Mouse (Mus musculus) inflammation-experienced regulatory T-cells, adult 16 weeks (primary cell): Measurements from ENCODE around the gene Klf5. TPM values are rescaled to one million over a fixed set of nuclear protein-coding genes. Genes with fewer than 3 reads are reported as not detected.

Source experiments
- polyA plus RNA-seq: library from polyadenylated mRNA; unstranded; fragments of 100-300 nt; shearing (Covaris generic); gene quantifications from one replicate; pipeline ENCODE4 v1.2.1, GENCODE M21; 2017

Gene Klf5
- polyA plus RNA-seq: not detected

DNA sequence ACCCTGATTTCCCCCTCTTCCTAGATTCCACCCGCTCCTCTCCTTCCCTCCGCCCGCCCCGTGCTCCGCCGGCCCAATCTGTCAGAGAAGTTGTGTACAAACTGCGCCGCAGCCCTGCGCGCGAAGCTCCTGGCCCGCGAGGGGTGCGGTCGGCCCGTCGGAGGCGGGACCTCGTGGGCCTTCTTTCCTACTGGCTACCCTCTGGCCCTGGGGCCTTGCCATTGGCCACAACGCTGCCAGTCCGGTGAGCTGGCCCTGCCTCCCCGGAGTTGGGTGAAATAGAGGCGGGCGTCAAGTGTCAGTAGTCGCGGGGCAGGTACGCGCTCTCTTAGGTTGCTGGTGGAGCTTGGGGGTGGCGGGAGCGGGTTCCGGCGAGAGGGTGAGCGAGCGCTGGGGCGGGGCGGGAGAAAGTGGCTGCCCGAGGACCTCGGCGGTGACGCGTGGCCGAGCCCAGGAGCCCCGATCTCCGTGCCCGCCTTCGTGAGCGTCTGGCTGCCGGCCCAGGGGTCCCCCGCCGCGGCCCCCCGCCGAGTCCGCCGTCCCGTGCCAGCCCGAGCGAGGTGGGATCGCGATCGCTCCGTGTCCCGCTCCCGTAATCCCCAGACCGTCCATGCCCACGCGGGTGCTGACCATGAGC, at the start of gene Klf5:
Gene Klf5 (plus strand): TSS at position 307 of the 637 bp plus-strand sequence.

Other genes starting within 250 kb of the Klf5 start
- gene Pibf1, start 199.3 kb upstream of the Klf5 start, polyA plus RNA-seq: 28.4 TPM
- gene Dis3, start 198.9 kb upstream of the Klf5 start, polyA plus RNA-seq: 9.4 TPM